Mouse (Mus musculus): ENCODE results near the gene Eml6. TPM values are rescaled to one million over a fixed set of nuclear protein-coding genes. Genes with fewer than 3 reads are reported as not detected.

Eml6 gene
- 3.8 TPM for polyA plus RNA-seq (2015; fragmentation: Illumina TruSeq; extraction: RNeasy Lipid Tissue Mini Kit (QIAGEN cat#74804); ENCODE audit: insufficient read depth, low replicate concordance)

DNA sequence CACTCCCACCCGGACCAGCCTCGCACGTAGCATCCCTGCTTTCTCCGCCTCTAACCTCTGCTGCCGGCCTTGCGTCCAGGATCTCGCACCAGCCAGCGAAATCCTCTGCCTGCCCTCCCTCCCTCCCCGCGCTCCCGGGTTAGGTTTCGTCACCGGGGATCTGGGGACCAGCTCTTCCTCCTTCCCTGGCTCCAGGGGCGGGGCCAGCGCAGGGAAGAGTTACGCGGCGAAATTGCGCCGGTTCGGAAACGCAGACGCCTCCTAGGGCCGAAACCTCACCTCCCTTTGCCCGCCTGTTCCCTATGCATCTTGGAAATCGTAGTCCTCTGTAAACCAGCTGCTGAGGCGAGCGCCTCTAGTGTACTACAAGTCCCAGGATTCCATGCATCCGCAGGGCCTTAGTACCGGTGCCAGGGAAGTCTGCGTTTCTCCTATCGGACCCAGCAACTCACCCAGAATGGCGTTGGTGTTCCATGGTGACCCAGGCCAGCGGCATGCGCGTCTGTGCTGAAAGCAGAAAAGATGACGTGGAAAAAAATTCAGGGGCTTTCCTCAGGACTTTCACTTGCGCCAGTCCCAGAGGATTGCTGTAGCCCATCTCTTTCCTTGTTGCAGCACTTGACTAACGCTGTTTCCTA lies at the start of gene Eml6:
Gene Eml6 (minus strand): TSS at position 199 of the 638 bp plus-strand sequence.

DNA sequence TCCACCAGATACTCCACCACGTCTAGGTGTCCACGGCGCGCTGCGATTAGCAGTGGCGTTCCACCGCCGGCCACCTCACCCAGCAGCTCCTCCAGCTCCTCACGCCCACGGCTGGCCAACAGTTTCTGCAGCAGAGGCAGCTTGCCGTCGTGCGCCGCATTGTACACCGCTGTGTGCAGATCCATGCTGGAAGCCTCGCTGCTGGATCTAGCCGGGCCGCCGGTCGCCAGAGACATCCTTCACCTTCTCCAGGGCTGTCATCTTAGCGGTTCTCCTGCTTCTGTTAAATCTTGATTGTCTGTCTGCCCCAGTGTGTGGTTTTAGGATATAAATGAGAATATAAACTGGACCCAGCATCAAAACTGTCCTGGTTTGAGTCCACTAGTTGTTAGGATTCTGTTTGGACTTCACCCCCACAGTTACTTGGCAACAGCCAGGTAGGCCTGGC lies 200.5 kb downstream of the Eml6 start, which contains the start of gene 4931440F15Rik:
Gene 4931440F15Rik (minus strand): TSS at position 398 of the 448 bp plus-strand sequence.

Other genes with a start within 250 kb of the Eml6 start
- not detected for gene 4931440F15Rik, start 200.4 kb downstream of the Eml6 start, polyA plus RNA-seq (2015; fragmentation: Illumina TruSeq; extraction: RNeasy Lipid Tissue Mini Kit (QIAGEN cat#74804); ENCODE audit: insufficient read depth, low replicate concordance)
- gene Sptbn1, start 242.1 kb upstream of the Eml6 start, polyA plus RNA-seq (2015; fragmentation: Illumina TruSeq; extraction: RNeasy Lipid Tissue Mini Kit (QIAGEN cat#74804); ENCODE audit: insufficient read depth, low replicate concordance) = 168 TPM

Measured in spleen, adult 10 weeks (tissue).